Mouse (Mus musculus) myocyte (in vitro differentiated cells): ENCODE measurements around the gene Prss50.

Experiments
- MYOD1 ChIP-seq, 3 experiments: IDR thresholded peaks; one replicate each; pipeline ENCODE4 v1.6.1; 2011; ENCODE audit warnings: control low read depth in 2 of 3, low read depth in 2 of 3, mild to moderate bottlenecking in 2 of 3, moderate library complexity in 1 of 3; ENCODE audit not compliant: insufficient read length in 2 of 3, control insufficient read depth in 1 of 3
- MYOG ChIP-seq, 3 experiments: IDR thresholded peaks; one replicate each; pipeline ENCODE4 v1.6.1; 2011; ENCODE audit warnings: control low read depth in 2 of 3, low read depth in 2 of 3, mild to moderate bottlenecking in 2 of 3; ENCODE audit not compliant: insufficient read length in 2 of 3, control insufficient read depth in 1 of 3, insufficient read depth in 1 of 3
- POLR2A ChIP-seq: IDR thresholded peaks from one replicate; pipeline ENCODE4 v1.6.1; 2011; ENCODE audit warnings: low read depth, mild to moderate bottlenecking, control low read depth, moderate library complexity; ENCODE audit not compliant: insufficient read length
- TCF12 ChIP-seq: IDR thresholded peaks from one replicate; pipeline ENCODE4 v1.6.1; 2011; ENCODE audit warnings: mild to moderate bottlenecking, control low read depth; ENCODE audit not compliant: poor library complexity, insufficient read depth, severe bottlenecking

- no peak for TF ChIP-seq TCF12
- TF ChIP-seq POLR2A: no peak
- TF ChIP-seq MYOD1 (IDR thresholded peaks at IDR 0.05; ENCODE audit: control insufficient read depth in 1 of 3, insufficient read length in 2 of 3, low read depth in 2 of 3): no peak
- no peak for TF ChIP-seq MYOG (IDR thresholded peaks at IDR 0.05; ENCODE audit: control insufficient read depth in 1 of 3, insufficient read depth in 1 of 3, insufficient read length in 2 of 3, low read depth in 2 of 3)
Measured at GRCm38 (mm10) chr9:110858967-110859596, 1.3 kb downstream of the Prss50 start.
